Mouse (Mus musculus): ENCODE measurements around the gene Noxo1.
"Not testable (repeated sequence)": the region's sequence is repeated elsewhere in the genome, so short reads cannot be mapped to it uniquely, and the experiment has no call there.

The Noxo1 gene

GRCm38 (mm10) chr17:24696011-24696697 lies at the start of gene Noxo1, which contains the start of gene Gfer:
Noxo1 (plus strand) TSS chr17:24696234.
Gfer (minus strand) TSS chr17:24696156.
- no peak for DNase-seq (ENCODE audit: extremely low read depth, low read depth, low spot score)

- DNase-seq (ENCODE audit: extremely low read depth, low read depth, low spot score) = no peak
Observed at GRCm38 (mm10) chr17:24646381-24646780, 49.7 kb upstream of the Noxo1 start.

GRCm38 (mm10) chr17:24647493-24647892 lies 48.5 kb upstream of the Noxo1 start:
- no peak for DNase-seq (ENCODE audit: extremely low read depth, low read depth, low spot score)

GRCm38 (mm10) chr17:24648731-24649377 lies 47.2 kb upstream of the Noxo1 start:
- DNase-seq (ENCODE audit: extremely low read depth, low read depth, low spot score) = no peak

- DNase-seq (ENCODE audit: extremely low read depth, low read depth, low spot score) = no peak
Observed at GRCm38 (mm10) chr17:24649581-24650069, 46.4 kb upstream of the Noxo1 start.

- no peak for DNase-seq (ENCODE audit: extremely low read depth, low read depth, low spot score)
Observed at GRCm38 (mm10) chr17:24650070-24650616, 45.9 kb upstream of the Noxo1 start, which contains the start of gene Slc9a3r2. Slc9a3r2 (minus strand) TSS chr17:24650327.

- DNase-seq (ENCODE audit: extremely low read depth, low read depth, low spot score) = no peak
Observed at GRCm38 (mm10) chr17:24650766-24651165, 45.3 kb upstream of the Noxo1 start.

- no peak for DNase-seq (ENCODE audit: extremely low read depth, low read depth, low spot score)
Observed at GRCm38 (mm10) chr17:24651835-24652234, 44.2 kb upstream of the Noxo1 start.

GRCm38 (mm10) chr17:24653967-24654710 lies 41.9 kb upstream of the Noxo1 start:
- no peak for DNase-seq (ENCODE audit: extremely low read depth, low read depth, low spot score)

GRCm38 (mm10) chr17:24654969-24655368 lies 41.1 kb upstream of the Noxo1 start:
- DNase-seq (ENCODE audit: extremely low read depth, low read depth, low spot score) = no peak

GRCm38 (mm10) chr17:24658017-24658758 lies 37.8 kb upstream of the Noxo1 start, which contains the start of gene Npw:
Npw (minus strand) TSS chr17:24658457.
- DNase-seq (ENCODE audit: extremely low read depth, low read depth, low spot score) = no peak

- not testable (repeated sequence) for DNase-seq (ENCODE audit: extremely low read depth, low read depth, low spot score)
Observed at GRCm38 (mm10) chr17:24667011-24667410, 29.0 kb upstream of the Noxo1 start.

- peak; percentile 51 for DNase-seq (ENCODE audit: extremely low read depth, low read depth, low spot score)
Observed at GRCm38 (mm10) chr17:24667416-24667815, 28.6 kb upstream of the Noxo1 start.

- DNase-seq (ENCODE audit: extremely low read depth, low read depth, low spot score) = not testable (repeated sequence)
Observed at GRCm38 (mm10) chr17:24669214-24669544, 26.9 kb upstream of the Noxo1 start.

GRCm38 (mm10) chr17:24669545-24670245 lies 26.3 kb upstream of the Noxo1 start, which contains the start of gene Zfp598:
Zfp598 (plus strand) TSS chr17:24669687.
- DNase-seq (ENCODE audit: extremely low read depth, low read depth, low spot score) = no peak

- DNase-seq (ENCODE audit: extremely low read depth, low read depth, low spot score) = no peak
Observed at GRCm38 (mm10) chr17:24670246-24670844, 25.7 kb upstream of the Noxo1 start.

- no peak for DNase-seq (ENCODE audit: extremely low read depth, low read depth, low spot score)
Observed at GRCm38 (mm10) chr17:24671346-24671745, 24.7 kb upstream of the Noxo1 start.

- no peak for DNase-seq (ENCODE audit: extremely low read depth, low read depth, low spot score)
Observed at GRCm38 (mm10) chr17:24672141-24672540, 23.9 kb upstream of the Noxo1 start.

GRCm38 (mm10) chr17:24674277-24674676 lies 21.8 kb upstream of the Noxo1 start:
- DNase-seq (ENCODE audit: extremely low read depth, low read depth, low spot score) = no peak
